Mouse (Mus musculus): ENCODE results near the gene Cmklr1.
A peak's percentile ranks its signal among the peaks of the same experiment; 100 is the strongest.

Gene Cmklr1

GRCm38 (mm10) chr5:113648647-113649211, 1.5 kb downstream of the Cmklr1 start:
- no peak for DNase-seq

GRCm38 (mm10) chr5:113647141-113647540, 3.1 kb downstream of the Cmklr1 start:
- no peak for DNase-seq

GRCm38 (mm10) chr5:113644520-113644919, 5.7 kb downstream of the Cmklr1 start:
- peak; percentile 33 to 45 for DNase-seq

GRCm38 (mm10) chr5:113643107-113643848, 6.9 kb downstream of the Cmklr1 start:
- no peak for DNase-seq

- DNase-seq: no peak
These were observed 9.2 kb downstream of the Cmklr1 start for GRCm38 (mm10) chr5:113641066-113641465.

- no peak for DNase-seq
These were observed 11.1 kb downstream of the Cmklr1 start for GRCm38 (mm10) chr5:113639126-113639525.

GRCm38 (mm10) chr5:113638055-113638454, 12.2 kb downstream of the Cmklr1 start:
- no peak for DNase-seq

- no peak for DNase-seq
These were observed 12.6 kb downstream of the Cmklr1 start for GRCm38 (mm10) chr5:113637631-113638030.

GRCm38 (mm10) chr5:113635861-113636565, 14.2 kb downstream of the Cmklr1 start:
- peak; percentile 48 to 59 for DNase-seq

- DNase-seq: no peak
These were observed 15.2 kb downstream of the Cmklr1 start for GRCm38 (mm10) chr5:113634887-113635610.

- DNase-seq: peak; percentile 75 to 76
These were observed 16.1 kb downstream of the Cmklr1 start for GRCm38 (mm10) chr5:113634024-113634651.

GRCm38 (mm10) chr5:113633037-113633714, 17.1 kb downstream of the Cmklr1 start:
- peak; percentile 64 to 65 for DNase-seq

GRCm38 (mm10) chr5:113630116-113630515, 20.1 kb downstream of the Cmklr1 start:
- DNase-seq: no peak

GRCm38 (mm10) chr5:113629248-113629647, 21.0 kb downstream of the Cmklr1 start:
- no peak for DNase-seq

- peak in 1 of 2 experiments; percentile 38 for DNase-seq
These were observed 22.3 kb downstream of the Cmklr1 start for GRCm38 (mm10) chr5:113627820-113628437.

GRCm38 (mm10) chr5:113626991-113627390, 23.2 kb downstream of the Cmklr1 start:
- DNase-seq: no peak

- DNase-seq: no peak
These were observed 23.9 kb downstream of the Cmklr1 start for GRCm38 (mm10) chr5:113626352-113626751.

GRCm38 (mm10) chr5:113625068-113625467, 25.2 kb downstream of the Cmklr1 start:
- no peak for DNase-seq

GRCm38 (mm10) chr5:113623052-113623451, 27.2 kb downstream of the Cmklr1 start:
- DNase-seq: no peak

GRCm38 (mm10) chr5:113620999-113621398, 29.2 kb downstream of the Cmklr1 start:
- DNase-seq: no peak

- no peak for DNase-seq
These were observed 30.0 kb downstream of the Cmklr1 start for GRCm38 (mm10) chr5:113620130-113620716.
